Mouse (Mus musculus) heart, postnatal 0 days (tissue): ENCODE measurements at regions not wholly inside any gene's neighbourhood (a gene's known extent, or its start where the extent isn't known, plus 50 kb on each side); places are given as distances from the start of the nearest gene placed in this dataset.

ENCODE experiments used
- ATAC-seq: fragments of 200-750 bp; cut with Nextera tagmentation; 2 replicates; pipeline ENCODE4 v1.8.0; 2017; ENCODE audit warnings: low read depth, moderate number of reproducible peaks, moderate library complexity; ENCODE audit not compliant: insufficient read depth
- DNase-seq: peaks from one replicate; pipeline ENCODE4 v3.0.0-alpha.2; 2016; ENCODE audit warnings: low spot score
- H3K27ac ChIP-seq: fragments of 300-500 bp; sonication (generic); 2 replicates; pipeline ENCODE4 v1.5.1; 2014; ENCODE audit warnings: low read depth, mild to moderate bottlenecking
- H3K27me3 ChIP-seq: fragments of 300-500 bp; sonication (generic); 2 replicates; pipeline ENCODE4 v1.6.1; 2014; ENCODE audit warnings: low read length, mixed read lengths; ENCODE audit not compliant: control insufficient read depth, insufficient read depth
- H3K36me3 ChIP-seq: fragments of 300-500 bp; sonication (generic); replicated peaks from 2 replicates; pipeline ENCODE4 v1.6.1; 2014; ENCODE audit warnings: low read length, mixed read lengths; ENCODE audit not compliant: control insufficient read depth, insufficient read depth
- H3K4me1 ChIP-seq: fragments of 300-500 bp; sonication (generic); 2 replicates; pipeline ENCODE4 v1.6.1; 2014; ENCODE audit warnings: antibody characterized with exemption; ENCODE audit not compliant: control insufficient read depth, insufficient read depth
- H3K4me2 ChIP-seq: fragments of 300-500 bp; sonication (generic); 2 replicates; pipeline ENCODE4 v1.6.1; 2014; ENCODE audit warnings: low read depth, mild to moderate bottlenecking, low read length, moderate library complexity
- H3K4me3 ChIP-seq: fragments of 300-500 bp; sonication (generic); 2 replicates; pipeline ENCODE4 v1.5.1; 2014; ENCODE audit warnings: low read depth, low read length
- H3K9ac ChIP-seq: fragments of 300-500 bp; sonication (generic); replicated peaks from 2 replicates; pipeline ENCODE4 v1.6.1; 2014; ENCODE audit warnings: low read depth, low read length, mixed read lengths
- H3K9me3 ChIP-seq: fragments of 300-500 bp; sonication (generic); replicated peaks from 2 replicates; pipeline ENCODE4 v1.6.1; 2016; ENCODE audit warnings: low read length; ENCODE audit not compliant: control insufficient read depth
- CTCF ChIP-seq: IDR thresholded peaks from 2 replicates; pipeline ENCODE4 v1.5.1; 2016; ENCODE audit warnings: antibody characterized with exemption, control low read depth, low read depth
- EP300 ChIP-seq: IDR thresholded peaks from 2 replicates; pipeline ENCODE4 v1.6.1; 2016; ENCODE audit warnings: antibody characterized with exemption, low read depth
- WGBS: fragments of 180-500 bp; shearing (Covaris S2); extraction: QIAGEN DNeasy Blood & Tissue Kit; methylation state at CpG from one replicate; pipeline ENCODE4 v1.1.7; 2014; 5-methylcytosine and 5-hydroxymethylcytosine counted together

DNA sequence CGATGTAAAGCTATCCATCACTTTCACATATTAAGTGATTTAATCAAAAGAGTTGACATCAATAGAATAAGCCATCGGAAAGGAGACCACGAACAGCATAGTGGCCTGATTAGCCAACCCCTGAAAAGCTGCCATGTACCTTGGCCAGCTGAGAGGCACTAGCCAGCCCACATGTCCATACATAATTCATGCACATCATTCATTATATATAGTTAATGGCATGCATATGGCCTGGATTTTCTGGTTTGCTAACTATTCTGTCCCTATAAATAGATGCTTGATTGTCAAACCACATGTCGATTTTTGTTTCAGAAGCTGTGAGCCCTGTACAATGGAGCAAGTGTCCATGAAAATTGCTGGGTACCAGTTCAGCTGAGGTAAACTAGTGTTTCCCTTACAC, 93.5 kb upstream of the Slc28a3 start:
- TF ChIP-seq CTCF, result no peak
- TF ChIP-seq EP300, result no peak
- ATAC-seq, result no peak
- Histone ChIP-seq H3K9ac (no peak overlapping the region), H3K27ac (no peak overlapping the region), H3K4me2 (no peak overlapping the region), H3K36me3 (no peaks in the 10 kb centered on the region), H3K4me1 (no peaks in the 10 kb centered on the region), H3K27me3 (no peaks in the 10 kb centered on the region), H3K9me3 (no peaks in the 10 kb centered on the region), H3K4me3 (no peak overlapping the region)
- 76% methylated on average over 4 of the region's 4 CpGs for WGBS
- DNase-seq, result no peak

DNA sequence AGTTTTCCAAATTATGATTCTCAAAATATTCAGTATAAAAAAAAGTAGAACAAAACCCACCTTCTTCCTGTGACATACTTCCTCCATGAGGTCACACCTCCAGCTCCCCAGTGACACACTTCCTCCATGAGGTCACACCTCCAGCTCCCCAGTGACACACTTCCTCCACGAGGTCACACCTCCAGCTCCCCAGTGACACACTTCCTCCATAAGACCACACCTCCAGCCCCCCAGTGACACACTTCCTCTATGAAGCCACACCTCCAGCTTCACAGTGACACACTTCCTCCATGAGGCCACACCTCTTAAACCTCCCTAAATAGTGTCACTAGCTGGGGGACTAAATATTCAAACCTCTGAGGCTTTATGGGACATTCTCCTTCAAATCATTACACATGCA, 89.8 kb upstream of the Ntrk2 start:
- ATAC-seq (no peak), DNase-seq (no peak)
- H3K27ac ChIP-seq, result no peak overlapping the region
- H3K4me2 ChIP-seq, result no peak overlapping the region
- H3K27me3 ChIP-seq, result no peaks in the 10 kb centered on the region
- H3K36me3 ChIP-seq, result no peaks in the 10 kb centered on the region
- H3K9ac ChIP-seq, result no peak overlapping the region
- H3K4me1 ChIP-seq, result no peaks in the 10 kb centered on the region
- 79% methylated on average over 1 of the region's 1 CpGs for WGBS
- H3K9me3 ChIP-seq, result no peaks in the 10 kb centered on the region
- TF ChIP-seq CTCF (no peak), EP300 (no peak)
- no peak overlapping the region for H3K4me3 ChIP-seq

DNA sequence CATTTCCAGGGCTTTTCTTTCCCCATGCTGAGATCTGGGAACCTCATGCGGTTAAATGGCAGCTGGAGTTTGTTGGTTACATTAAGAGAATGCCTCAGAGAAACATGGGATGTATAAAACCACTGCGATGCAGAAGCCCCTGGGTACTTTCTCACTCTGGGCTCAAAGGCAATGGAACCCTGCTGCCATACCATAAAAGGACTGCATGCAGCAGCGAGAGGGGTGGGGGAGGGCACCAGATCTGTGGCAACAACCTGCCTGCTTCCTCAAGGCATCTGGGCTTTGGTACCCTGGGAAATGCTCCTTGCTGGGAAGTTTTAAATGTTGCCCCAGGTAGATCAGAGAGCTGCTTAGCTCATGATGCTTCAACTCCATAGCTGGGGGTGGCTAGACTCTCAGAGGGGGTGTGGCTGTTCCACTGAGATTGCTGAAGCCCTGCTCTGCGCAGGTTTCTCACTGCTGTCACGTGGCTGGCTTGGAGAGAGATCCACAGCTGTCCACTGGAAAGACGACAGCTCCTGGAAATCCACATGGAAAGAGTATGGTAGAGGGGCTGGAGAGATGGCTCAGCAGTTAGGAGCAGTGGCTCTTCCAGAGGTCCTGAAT, 75.8 kb upstream of the Ntrk2 start:
- WGBS, result 20% methylated on average over 6 of the region's 6 CpGs
- H3K9me3 ChIP-seq, result no peaks in the 10 kb centered on the region
- TF ChIP-seq CTCF (no peak), EP300 (no peak)
- no peak for DNase-seq
- H3K36me3 ChIP-seq, result no peaks in the 10 kb centered on the region
- H3K4me3 ChIP-seq, result no peak overlapping the region
- H3K27ac ChIP-seq, result no peak overlapping the region
- no peak overlapping the region for H3K9ac ChIP-seq
- no peak overlapping the region for H3K4me2 ChIP-seq
- no peaks in the 10 kb centered on the region for H3K27me3 ChIP-seq
- H3K4me1 ChIP-seq, result no peaks in the 10 kb centered on the region
- no peak for ATAC-seq

- H3K4me1 ChIP-seq, result no peaks in the 10 kb centered on the region
- H3K36me3 ChIP-seq, result no peaks in the 10 kb centered on the region
- WGBS, result 70% methylated on average over 3 of the region's 3 CpGs
- H3K27ac ChIP-seq, result no peak overlapping the region
- H3K4me3 ChIP-seq, result no peak overlapping the region
- H3K27me3 ChIP-seq, result no peaks in the 10 kb centered on the region
- H3K4me2 ChIP-seq, result no peak overlapping the region
- DNase-seq (no peak), ATAC-seq (no peak)
- no peak for TF ChIP-seq EP300
- TF ChIP-seq CTCF, result no peak
- no peak overlapping the region for H3K9ac ChIP-seq
- no peaks in the 10 kb centered on the region for H3K9me3 ChIP-seq
Observed at GRCm38 (mm10) chr13:58732776-58733175, 73.6 kb upstream of the Ntrk2 start.

DNA sequence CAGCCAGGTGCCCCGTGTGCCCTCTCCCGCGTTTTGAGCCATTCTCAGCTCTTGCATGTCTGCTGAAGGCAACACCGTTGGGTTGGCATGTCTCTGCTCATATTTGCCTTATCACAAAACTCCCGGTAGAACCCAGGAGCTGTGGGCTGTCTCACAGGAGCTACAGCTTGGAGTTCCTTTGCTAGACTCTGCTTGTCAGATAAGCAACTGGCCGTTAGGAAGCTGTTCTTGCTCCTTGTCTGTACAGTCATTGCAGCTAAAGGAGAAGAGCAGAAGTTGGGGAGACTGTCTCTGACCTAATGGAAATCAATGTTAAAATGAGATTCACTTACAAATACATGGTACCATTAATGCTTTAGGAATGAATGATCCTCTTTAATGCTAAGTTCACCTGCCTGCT, 72.8 kb upstream of the Ntrk2 start:
- ATAC-seq (no peak), DNase-seq (no peak)
- H3K36me3 ChIP-seq, result no peaks in the 10 kb centered on the region
- H3K4me1 ChIP-seq, result no peaks in the 10 kb centered on the region
- no peak overlapping the region for H3K4me3 ChIP-seq
- TF ChIP-seq EP300 (no peak), CTCF (no peak)
- H3K4me2 ChIP-seq, result no peak overlapping the region
- 48% methylated on average over 6 of the region's 6 CpGs for WGBS
- H3K27me3 ChIP-seq, result no peaks in the 10 kb centered on the region
- no peak overlapping the region for H3K9ac ChIP-seq
- no peaks in the 10 kb centered on the region for H3K9me3 ChIP-seq
- no peak overlapping the region for H3K27ac ChIP-seq

DNA sequence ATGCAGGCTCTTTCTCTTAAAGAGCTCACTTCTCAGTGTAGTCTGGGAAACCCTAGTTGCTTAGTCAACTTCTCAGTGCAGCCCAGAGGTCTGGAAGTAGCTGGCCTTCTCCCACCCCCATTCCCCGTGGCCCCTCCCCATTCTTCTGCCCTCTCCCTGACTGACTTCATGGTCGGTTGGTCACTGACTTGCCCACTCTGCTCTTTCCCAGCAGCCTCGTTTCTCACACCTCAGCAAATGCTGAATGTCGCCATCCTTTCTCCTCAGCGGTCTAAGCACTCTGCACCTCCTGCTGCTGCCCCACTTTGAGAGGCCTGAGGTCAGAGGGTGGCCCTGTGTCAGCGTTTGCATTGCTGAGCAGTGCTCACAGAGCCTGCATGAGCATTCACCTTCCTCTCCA, 70.8 kb upstream of the Ntrk2 start:
- WGBS, result 23% methylated on average over 6 of the region's 6 CpGs

More for the DNA sequence above, 70.8 kb upstream of the Ntrk2 start:
- Histone ChIP-seq H3K4me2 (no peak overlapping the region), H3K4me3 (no peak overlapping the region), H3K27me3 (no peaks in the 10 kb centered on the region), H3K36me3 (no peaks in the 10 kb centered on the region), H3K4me1 (no peaks in the 10 kb centered on the region), H3K9me3 (no peaks in the 10 kb centered on the region), H3K9ac (no peak overlapping the region), H3K27ac (no peak overlapping the region)
- DNase-seq, result no peak
- ATAC-seq, result no peak
- no peak for TF ChIP-seq EP300
- TF ChIP-seq CTCF, result no peak
